Mouse (Mus musculus) cortical plate, adult 2 months (tissue): ENCODE results near the gene Gm42688.

Experiments used
- CTCF ChIP-seq: fragments of 200-500 bp; IDR thresholded peaks from 2 replicates; pipeline ENCODE4 v1.5.1; 2011; ENCODE audit warnings: mild to moderate bottlenecking, control low read depth, low read length; ENCODE audit not compliant: insufficient read depth; ENCODE audit errors: extremely low read depth
- POLR2A ChIP-seq: fragments of 200-500 bp; IDR thresholded peaks from 2 replicates; pipeline ENCODE4 v1.6.1; 2011; ENCODE audit warnings: mild to moderate bottlenecking, low read length, control low read depth; ENCODE audit not compliant: insufficient read depth; ENCODE audit errors: extremely low read depth

DNA sequence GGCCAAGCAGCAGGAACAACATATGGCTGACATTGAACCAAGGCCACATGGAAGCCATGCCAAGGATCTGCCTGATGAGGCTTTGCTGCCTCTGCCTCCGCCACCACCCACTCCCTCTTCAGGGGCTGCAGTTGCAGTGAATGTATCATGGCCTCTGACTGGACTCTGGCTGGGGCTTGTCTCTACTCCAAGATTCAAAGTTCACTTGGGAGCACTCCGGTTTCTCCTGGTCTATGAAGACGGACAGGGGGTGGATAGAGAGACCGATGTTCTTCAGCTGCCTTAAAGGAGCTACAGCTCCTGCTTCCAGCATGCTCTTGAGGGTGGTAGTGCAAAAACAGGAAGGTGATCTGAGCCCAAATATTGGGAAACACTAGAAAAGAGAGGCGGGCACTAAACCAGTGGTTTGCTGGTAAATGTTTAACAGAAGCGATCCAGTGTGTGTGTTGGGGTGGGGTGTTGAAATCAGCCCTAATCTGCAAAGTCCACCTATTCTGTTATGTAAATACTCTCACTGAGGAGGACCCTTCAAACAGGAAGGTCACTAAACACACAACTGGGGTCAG is 30.1 kb downstream of the Gm42688 start:
- TF ChIP-seq CTCF = no peak
- no peak for TF ChIP-seq POLR2A
